Mouse (Mus musculus) hindbrain, embryonic 10.5 days (tissue): ENCODE results near the gene Cox6b2. TPM values are rescaled to one million over a fixed set of nuclear protein-coding genes. Genes with fewer than 3 reads are reported as not detected.
A peak's percentile ranks its signal among the peaks of the same experiment; 100 is the strongest.
"Not testable (repeated sequence)": the region's sequence is repeated elsewhere in the genome, so short reads cannot be mapped to it uniquely, and the experiment has no call there.

Experiments used
- DNase-seq: peaks from one replicate; pipeline ENCODE4 v3.0.0-alpha.2; 2017; ENCODE audit warnings: low spot score
- H3K27ac ChIP-seq: fragments of 300-500 bp; sonication (generic); 2 replicates; pipeline ENCODE4 v1.5.1; 2016; ENCODE audit warnings: mild to moderate bottlenecking, moderate library complexity
- H3K27me3 ChIP-seq: fragments of 300-500 bp; sonication (generic); 2 replicates; pipeline ENCODE4 v1.6.1; 2016; ENCODE audit warnings: mild to moderate bottlenecking; ENCODE audit not compliant: poor library complexity, insufficient read depth, severe bottlenecking
- H3K36me3 ChIP-seq: fragments of 300-500 bp; sonication (generic); 2 replicates; pipeline ENCODE4 v1.6.1; 2016; ENCODE audit warnings: mild to moderate bottlenecking, moderate library complexity
- H3K4me1 ChIP-seq: fragments of 300-500 bp; sonication (generic); replicated peaks from 2 replicates; pipeline ENCODE4 v1.6.1; 2016; ENCODE audit warnings: mild to moderate bottlenecking
- H3K4me3 ChIP-seq: fragments of 300-500 bp; sonication (generic); 2 replicates; pipeline ENCODE4 v1.5.1; 2016; ENCODE audit warnings: mild to moderate bottlenecking, moderate library complexity
- H3K9me3 ChIP-seq: fragments of 300-500 bp; sonication (generic); 2 replicates; pipeline ENCODE4 v1.6.1; 2016; ENCODE audit warnings: mild to moderate bottlenecking, moderate library complexity
- WGBS: fragments of 180-500 bp; shearing (Covaris S2); methylation state at CpG from one replicate; pipeline ENCODE4 v1.1.7; 2016; 5-methylcytosine and 5-hydroxymethylcytosine counted together
- polyA plus RNA-seq: library from polyadenylated mRNA; unstranded; fragments of >200 nt; fragmentation: Nextera tagmentation; extraction: Ambion mirVana; gene quantifications from 2 replicates; pipeline ENCODE4 v1.2.1, GENCODE M21; 2016

The Cox6b2 gene
- 40.8 and 46.1 TPM in 2 replicates for polyA plus RNA-seq

DNA sequence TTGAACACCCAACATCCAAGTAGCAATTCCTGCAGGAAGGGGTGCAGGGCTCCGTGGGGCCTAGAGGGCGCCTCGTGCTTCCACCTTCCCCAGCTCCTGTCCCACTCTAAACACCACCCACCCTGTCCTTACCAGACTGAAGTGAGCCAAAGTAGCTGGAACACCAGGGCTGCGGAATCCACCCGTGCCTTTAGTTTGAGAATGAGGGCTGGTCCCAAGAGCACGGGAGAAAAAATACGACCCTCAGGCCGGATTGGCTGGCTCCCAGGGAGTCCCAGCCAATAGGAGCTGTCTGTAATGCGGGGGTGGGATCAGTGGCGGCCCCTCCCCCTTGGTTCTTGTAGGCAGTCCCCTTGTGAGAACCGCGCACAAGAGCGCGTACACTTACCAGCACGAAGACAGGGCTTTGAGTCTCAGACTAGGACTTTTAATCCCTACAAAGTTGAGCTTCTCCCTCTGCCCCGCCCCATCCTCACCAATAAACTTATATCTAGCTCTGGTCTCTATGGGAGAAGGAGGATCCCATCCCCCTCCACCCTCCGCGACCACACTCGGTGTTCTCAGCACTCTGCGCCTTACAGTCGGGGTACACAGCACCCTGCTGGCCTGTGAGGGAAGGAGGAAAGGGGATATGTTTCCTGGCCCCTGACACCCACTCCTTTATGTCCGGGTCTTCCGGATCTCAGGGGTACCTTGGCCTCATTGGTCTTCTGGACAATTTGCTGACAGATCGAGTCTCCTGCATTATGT, at the start of gene Cox6b2:
TSS of gene Cox6b2 (minus strand) at position 274 of the 750 bp plus-strand sequence.
- peak within 1 kb of the TSS; percentile 47 for H3K4me3 ChIP-seq
- H3K4me1 ChIP-seq = peaks cover 22% of the 10 kb centered on the region
- H3K27ac ChIP-seq = peak within 1 kb of the TSS; percentile 76
- peak; percentile 89 for DNase-seq
- no peaks in the 10 kb centered on the region for H3K36me3 ChIP-seq
- WGBS = 5% methylated on average over 24 of the region's 24 CpGs
- peaks cover 14% of the 10 kb centered on the region for H3K27me3 ChIP-seq
- H3K9me3 ChIP-seq = peaks cover 2% of the 10 kb centered on the region; the same call in 1 of the 2 replicates

DNA sequence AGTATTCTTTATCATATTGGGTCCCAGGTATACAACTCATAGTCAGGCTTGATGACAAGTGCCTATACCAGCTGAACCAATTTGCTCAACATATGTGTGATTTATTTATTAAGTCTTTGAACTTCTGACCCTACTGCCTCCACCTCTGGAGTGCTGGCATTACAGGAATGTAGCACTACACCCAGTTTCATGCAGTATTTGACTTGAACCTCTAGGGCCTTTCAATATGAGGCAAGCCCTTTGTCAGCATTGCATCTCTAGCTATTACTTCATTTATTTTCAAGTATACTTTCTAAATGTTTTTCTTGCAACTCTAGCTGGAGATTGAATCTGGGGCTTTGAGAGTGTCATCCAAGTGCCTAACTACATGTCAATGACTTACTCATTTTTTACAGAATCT, 49.4 kb upstream of the Cox6b2 start:
- no peak overlapping the region for H3K27ac ChIP-seq
- no peaks in the 10 kb centered on the region for H3K4me1 ChIP-seq
- H3K36me3 ChIP-seq = peaks cover 55% of the 10 kb centered on the region
- no peak for DNase-seq
- H3K9me3 ChIP-seq = no peaks in the 10 kb centered on the region
- H3K27me3 ChIP-seq = no peaks in the 10 kb centered on the region
- H3K4me3 ChIP-seq = no peak overlapping the region

DNA sequence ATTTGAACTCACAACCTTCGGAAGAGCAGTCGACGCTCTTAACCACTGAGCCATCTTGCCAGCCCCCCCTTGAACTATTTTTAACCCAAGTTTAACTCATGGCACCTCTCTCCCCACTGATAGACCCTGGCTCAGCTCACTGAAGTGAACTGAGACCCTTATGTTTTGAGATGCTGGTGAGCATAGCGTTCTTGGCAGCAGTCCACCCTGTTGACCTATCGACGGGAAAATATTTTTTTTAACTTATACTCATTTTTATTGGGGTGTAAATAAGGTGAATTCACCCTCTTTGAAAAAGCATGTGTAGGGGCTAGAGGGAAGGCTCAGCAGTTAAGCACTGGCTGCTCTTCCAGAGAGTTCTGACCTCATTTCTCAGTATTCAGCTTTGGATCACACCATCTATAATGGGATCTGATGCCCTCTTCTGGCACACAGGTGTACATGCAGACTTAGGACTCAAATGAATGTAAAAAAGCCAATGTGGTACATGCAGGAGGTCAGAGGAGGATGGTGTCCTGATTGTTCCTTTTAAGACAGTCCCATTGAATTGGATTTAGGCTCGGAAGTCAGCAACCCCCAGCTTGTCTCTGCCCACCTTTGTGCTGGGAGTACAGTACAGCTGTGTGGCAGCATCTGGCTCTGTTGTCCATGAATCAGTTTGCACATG, 43.0 kb upstream of the Cox6b2 start:
- peaks cover 13% of the 10 kb centered on the region for H3K4me1 ChIP-seq
- peaks cover 56% of the 10 kb centered on the region for H3K36me3 ChIP-seq
- H3K4me3 ChIP-seq = no peak overlapping the region
- no peak for DNase-seq
- H3K27ac ChIP-seq = no peak overlapping the region
- no peaks in the 10 kb centered on the region for H3K9me3 ChIP-seq
- H3K27me3 ChIP-seq = peaks cover under 1% of the 10 kb centered on the region; the same call in 1 of the 2 replicates
- 75% methylated on average over 7 of the region's 7 CpGs for WGBS

DNA sequence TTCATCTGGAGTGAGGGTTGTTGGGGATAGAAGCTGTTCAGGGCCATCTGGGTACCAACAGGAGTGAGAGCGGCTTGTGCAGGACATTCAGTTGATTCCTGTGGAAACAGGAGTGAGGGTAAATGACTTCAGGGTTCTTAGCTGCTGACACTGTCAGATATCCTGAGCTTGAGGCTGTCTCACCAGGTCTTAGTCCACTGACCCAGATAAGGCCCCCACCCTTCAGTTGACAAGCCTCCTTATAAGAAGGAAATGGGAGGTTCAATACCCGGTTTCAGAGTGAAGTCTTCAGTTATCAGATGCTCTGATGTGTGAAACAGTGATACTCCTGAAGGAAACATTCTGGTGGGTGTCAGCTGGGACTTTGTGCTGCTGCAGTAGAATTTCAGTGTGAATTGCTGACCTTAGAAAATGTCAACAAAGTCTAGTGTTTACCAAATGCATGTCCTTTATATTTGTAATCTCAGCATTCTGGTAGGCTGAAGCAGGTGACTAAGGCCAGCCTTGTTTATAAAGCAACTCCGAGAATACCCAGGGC, 41.8 kb upstream of the Cox6b2 start:
- peaks cover 13% of the 10 kb centered on the region for H3K4me1 ChIP-seq
- no peak for DNase-seq
- H3K27me3 ChIP-seq = peaks cover 11% of the 10 kb centered on the region
- peak overlapping the region; percentile 96 for H3K4me3 ChIP-seq
- peaks cover 56% of the 10 kb centered on the region for H3K36me3 ChIP-seq
- no peak overlapping the region for H3K27ac ChIP-seq
- no peaks in the 10 kb centered on the region for H3K9me3 ChIP-seq
- WGBS = 91% methylated on average over 3 of the region's 3 CpGs

DNA sequence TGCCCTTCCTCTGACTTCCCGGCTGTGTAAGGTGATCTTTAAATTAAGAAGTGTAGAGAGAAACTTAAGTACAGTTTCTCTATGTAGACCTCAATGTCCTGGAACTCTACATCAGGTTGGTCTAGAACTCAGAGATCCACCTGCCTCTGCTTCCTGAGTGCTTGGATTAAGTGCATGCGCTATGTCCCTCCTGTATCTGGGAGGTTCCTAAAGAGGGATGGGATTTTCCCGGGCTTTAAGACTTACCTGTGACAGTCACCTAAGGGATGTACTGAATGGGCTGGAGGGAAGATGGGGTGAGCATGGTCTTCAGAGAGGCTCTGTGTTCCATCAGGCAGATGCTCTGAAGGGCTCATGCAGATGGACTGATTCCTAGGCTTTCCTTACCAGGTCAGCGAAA, 40.8 kb upstream of the Cox6b2 start:
- Histone ChIP-seq H3K9me3 (no peaks in the 10 kb centered on the region), H3K27ac (peak overlapping the region; percentile 97), H3K36me3 (peaks cover 51% of the 10 kb centered on the region), H3K4me3 (peak overlapping the region; percentile 96), H3K27me3 (peaks cover 20% of the 10 kb centered on the region), H3K4me1 (peaks cover 23% of the 10 kb centered on the region)
- WGBS = 45% methylated on average over 4 of the region's 4 CpGs
- no peak for DNase-seq

DNA sequence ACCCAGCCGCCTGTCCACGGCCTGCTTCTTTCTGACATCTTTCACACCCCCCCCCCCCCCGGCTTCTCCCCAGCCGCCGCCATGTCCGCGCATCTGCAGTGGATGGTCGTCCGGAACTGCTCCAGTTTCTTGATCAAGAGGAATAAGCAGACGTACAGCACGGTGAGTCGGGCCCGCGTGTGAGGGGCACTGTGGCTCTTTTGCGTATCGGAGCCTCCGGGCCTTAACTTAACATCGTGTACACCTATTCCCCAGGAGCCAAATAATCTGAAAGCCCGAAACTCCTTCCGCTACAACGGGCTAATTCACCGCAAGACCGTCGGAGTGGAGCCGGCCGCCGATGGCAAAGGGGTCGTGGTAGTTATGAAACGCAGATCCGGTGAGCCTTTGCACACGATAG, 40.4 kb upstream of the Cox6b2 start:
- not testable (repeated sequence) for DNase-seq
- peaks cover 47% of the 10 kb centered on the region for H3K36me3 ChIP-seq
- WGBS = 2% methylated on average over 31 of the region's 31 CpGs

DNA sequence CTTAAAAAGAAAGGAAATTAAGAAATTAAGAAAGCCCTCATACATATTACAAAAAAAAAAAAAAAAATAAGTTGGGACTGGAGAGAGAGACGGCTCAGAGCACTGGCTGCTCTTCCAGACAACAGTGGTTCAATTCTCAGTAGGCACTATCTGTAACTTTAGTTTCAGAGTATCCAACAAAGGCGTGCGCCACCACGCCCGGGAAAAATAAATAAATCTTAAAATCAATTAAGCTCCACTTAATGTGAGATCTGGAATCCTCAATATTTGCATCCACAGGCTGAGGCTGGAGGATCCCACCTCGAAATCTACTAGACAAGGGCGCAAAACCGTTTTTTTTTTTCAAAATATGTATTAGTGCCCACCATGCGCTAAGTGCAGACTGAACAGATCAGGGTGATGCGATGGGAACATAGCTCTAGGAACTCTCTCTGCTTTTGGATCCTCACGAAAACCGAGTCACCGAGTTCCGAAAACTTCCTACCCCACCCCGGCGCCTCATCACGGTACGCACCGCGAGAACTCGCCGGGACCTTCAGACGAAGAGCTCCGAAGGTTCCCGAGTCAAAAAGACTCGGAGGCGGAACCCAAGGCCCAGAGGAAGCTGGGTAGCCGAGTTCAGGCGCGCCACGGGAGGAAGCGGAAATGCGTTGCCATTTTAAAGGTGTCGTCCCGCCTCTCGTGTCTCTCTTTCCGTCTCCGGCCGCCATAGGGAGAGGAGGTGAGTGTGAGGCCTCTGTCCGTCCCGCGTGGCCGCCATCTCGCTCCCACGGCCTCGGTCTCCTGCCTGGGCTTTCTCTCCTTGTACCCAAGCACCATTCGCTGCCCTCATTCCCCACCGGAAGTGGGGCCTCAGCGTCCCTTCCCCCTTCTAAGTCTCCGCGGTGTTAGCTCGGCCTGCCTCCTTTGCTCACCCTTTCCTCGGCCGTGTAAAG, 39.7 kb upstream of the Cox6b2 start, which contains the start of gene Rpl28:
TSS of gene Rpl28 (plus strand) at position 597 of the 935 bp plus-strand sequence.
- Histone ChIP-seq H3K27ac (peak within 1 kb of the TSS; percentile 97), H3K36me3 (peaks cover 40% of the 10 kb centered on the region), H3K4me1 (peaks cover 27% of the 10 kb centered on the region), H3K4me3 (peak within 1 kb of the TSS; percentile 96), H3K9me3 (no peaks in the 10 kb centered on the region), H3K27me3 (peaks cover 32% of the 10 kb centered on the region)
- WGBS = 2% methylated on average over 54 of the region's 54 CpGs
- DNase-seq = peak; percentile 97

More for the DNA sequence above, 40.4 kb upstream of the Cox6b2 start:
- H3K27me3 ChIP-seq = peaks cover 25% of the 10 kb centered on the region
- H3K4me1 ChIP-seq = peaks cover 27% of the 10 kb centered on the region
- H3K9me3 ChIP-seq = not testable (repeated sequence)
- peak overlapping the region; percentile 97 for H3K27ac ChIP-seq
- H3K4me3 ChIP-seq = peak overlapping the region; percentile 96

DNA sequence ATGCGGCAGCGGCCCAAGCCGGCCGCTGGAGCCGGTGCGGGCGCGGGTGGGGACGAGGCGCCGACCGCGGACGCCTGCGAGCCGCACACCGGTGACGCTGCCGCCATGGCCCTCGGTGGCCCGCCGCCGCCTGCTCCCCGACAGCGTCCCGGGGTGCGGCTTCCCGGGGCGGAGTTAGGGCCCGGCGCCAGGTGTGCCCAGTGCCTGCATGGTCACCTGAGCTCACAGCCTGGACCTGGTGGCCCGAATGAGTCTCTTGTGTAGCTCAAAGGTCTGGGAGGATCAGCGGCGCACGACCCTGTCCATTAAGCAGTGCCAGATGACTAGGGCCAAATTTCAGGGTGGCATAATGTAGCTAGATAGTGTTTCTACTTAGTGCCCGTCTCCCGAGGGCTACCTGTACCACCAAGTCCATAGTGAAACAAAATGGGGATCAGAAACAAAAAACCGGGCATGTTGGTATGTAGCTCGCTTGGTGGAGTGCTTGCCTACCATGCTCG, 36.6 kb upstream of the Cox6b2 start, which contains the start of gene Tmem238:
TSS of gene Tmem238 (minus strand) at position 221 of the 500 bp plus-strand sequence.
- H3K27ac ChIP-seq = peak within 1 kb of the TSS; percentile 91
- no peaks in the 10 kb centered on the region for H3K9me3 ChIP-seq
- peaks cover 43% of the 10 kb centered on the region for H3K27me3 ChIP-seq
- peaks cover 9% of the 10 kb centered on the region for H3K36me3 ChIP-seq
- peak within 1 kb of the TSS; percentile 62 for H3K4me3 ChIP-seq
- H3K4me1 ChIP-seq = peaks cover 24% of the 10 kb centered on the region
- WGBS = 8% methylated on average over 40 of the region's 40 CpGs
- no peak for DNase-seq

DNA sequence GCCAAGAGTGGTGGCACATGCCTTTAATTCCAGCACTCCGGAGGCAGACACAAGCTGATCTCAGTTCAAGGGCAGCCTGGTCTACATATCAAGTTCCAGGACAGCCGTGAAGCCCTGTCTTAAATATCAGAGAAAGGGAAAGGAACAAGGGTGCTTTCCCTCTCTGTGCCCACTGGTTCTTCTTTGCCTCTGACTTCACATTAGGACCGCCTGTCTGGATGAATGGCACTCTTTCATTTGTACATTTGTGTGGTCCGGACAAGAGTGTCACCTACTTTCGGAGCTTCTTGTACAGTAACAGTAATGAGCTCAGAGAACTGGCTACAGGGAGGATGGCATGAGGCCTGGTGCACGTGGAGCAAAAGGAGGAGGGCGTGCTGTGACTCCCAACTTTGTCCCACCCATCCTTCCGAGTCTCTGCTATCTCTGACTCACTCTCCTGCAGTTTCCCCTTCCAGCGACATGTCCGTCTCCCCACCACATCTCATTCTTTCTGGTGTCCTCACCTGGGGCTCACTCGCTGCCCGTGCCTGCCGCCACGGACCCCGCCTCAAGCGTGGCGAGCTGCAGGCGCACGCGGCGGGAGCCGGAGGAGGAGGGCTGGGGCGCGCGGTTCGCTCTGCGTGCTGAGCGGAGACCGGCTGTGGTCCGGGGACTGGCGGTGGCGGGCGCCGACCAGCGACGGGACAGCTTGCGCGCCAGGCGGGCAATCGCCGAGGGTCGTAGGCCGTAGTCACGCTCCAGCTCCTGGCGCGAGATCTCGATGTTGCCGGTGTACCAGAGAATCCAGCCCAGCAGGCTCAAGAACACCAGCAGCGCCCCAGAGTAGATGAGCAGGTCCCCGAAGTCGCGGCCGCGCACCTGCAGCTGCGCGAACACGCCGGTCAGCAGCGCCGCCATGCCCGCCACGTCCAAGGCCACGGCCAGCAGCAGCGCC, 35.9 kb upstream of the Cox6b2 start:
- peak; percentile 82 for DNase-seq
- 2% methylated on average over 64 of the region's 64 CpGs for WGBS
- Histone ChIP-seq H3K27me3 (peaks cover 43% of the 10 kb centered on the region), H3K9me3 (no peaks in the 10 kb centered on the region), H3K4me3 (peak overlapping the region; percentile 62), H3K36me3 (peaks cover 2% of the 10 kb centered on the region), H3K27ac (peak overlapping the region; percentile 91), H3K4me1 (peaks cover 17% of the 10 kb centered on the region)

DNA sequence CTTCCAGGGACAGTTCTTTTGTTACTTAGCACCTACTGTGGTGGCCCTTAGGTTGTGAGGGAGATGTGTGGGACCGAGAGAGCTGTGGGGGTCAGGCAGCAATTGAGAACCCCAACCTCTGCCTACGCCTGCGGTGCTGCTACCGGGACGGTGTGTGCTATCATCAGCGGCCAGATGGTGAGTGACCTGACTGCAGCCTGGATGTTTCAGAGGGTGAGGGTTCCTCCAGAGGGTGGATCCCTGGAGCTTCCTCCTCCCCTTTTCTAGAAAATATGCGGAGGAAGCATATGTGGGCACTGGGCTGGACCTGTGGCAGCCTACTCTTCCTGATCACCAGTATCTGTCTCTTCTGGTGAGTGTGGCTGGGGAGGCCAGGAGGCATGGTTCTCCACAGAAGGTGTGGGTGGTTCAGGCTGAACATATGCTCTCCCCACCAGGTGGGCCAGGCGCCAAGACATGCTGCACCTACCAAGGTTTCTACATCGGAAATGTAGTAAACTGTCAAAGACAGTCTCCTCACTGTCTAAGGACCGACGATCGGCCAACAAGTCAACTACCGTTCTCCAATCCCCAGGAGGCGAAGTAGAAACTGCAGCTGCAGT, 30.9 kb upstream of the Cox6b2 start:
- H3K9me3 ChIP-seq = 0 out of 2 replicates have a peak, but pooled peaks cover 3% of the 10 kb centered on the region
- H3K4me1 ChIP-seq = peaks cover 19% of the 10 kb centered on the region
- H3K27ac ChIP-seq = no peak overlapping the region
- WGBS = 81% methylated on average over 14 of the region's 14 CpGs
- no peak overlapping the region for H3K4me3 ChIP-seq
- H3K36me3 ChIP-seq = no peaks in the 10 kb centered on the region
- peaks cover 59% of the 10 kb centered on the region for H3K27me3 ChIP-seq
- no peak for DNase-seq

DNA sequence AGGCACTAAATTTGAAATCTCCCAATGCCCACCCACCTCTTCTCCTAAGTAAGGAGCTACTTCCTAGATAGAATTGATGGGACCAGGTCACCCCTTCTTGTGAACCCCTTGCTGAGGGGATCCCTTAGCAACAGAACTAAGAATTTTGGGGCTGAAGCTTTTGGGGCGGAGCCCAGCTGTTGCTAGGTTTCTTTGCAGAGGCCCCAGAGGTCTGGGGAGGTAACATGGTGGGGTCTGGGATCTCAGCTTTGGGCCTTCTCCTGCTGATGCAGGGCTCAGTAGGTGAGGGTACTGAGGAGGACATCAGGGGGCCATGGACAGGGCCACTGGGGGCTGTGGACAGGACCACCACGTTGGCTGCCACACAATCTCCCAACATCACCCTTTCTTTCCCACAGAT, 29.9 kb upstream of the Cox6b2 start, which contains the start of the genes Il11 and Tmem190:
TSS of gene Il11 (minus strand) at position 101 of the 400 bp plus-strand sequence.
TSS of gene Tmem190 (plus strand) at position 179 of the 400 bp plus-strand sequence.
- WGBS = 78% methylated on average over 2 of the region's 2 CpGs
- H3K4me1 ChIP-seq = peaks cover 20% of the 10 kb centered on the region

More for the DNA sequence above, 29.9 kb upstream of the Cox6b2 start, which contains the start of the genes Il11 and Tmem190:
- peaks cover 59% of the 10 kb centered on the region for H3K27me3 ChIP-seq
- H3K36me3 ChIP-seq = no peaks in the 10 kb centered on the region
- 0 out of 2 replicates have a peak, but pooled peaks cover 6% of the 10 kb centered on the region for H3K9me3 ChIP-seq
- H3K4me3 ChIP-seq = no peak within 1 kb of the TSS
- H3K27ac ChIP-seq = 0 out of 2 replicates have a peak within 1 kb of the TSS, but pooled peaks have one; percentile 12
- no peak for DNase-seq
